Mouse (Mus musculus) layer of hippocampus, adult 9-11 months (tissue): ENCODE measurements around the gene Gm14403.
"Not testable (repeated sequence)": the region's sequence is repeated elsewhere in the genome, so short reads cannot be mapped to it uniquely, and the experiment has no call there.

Source experiments
- DNase-seq: peaks from one replicate; pipeline ENCODE4 v3.0.0; 2022

The Gm14403 gene

GRCm38 (mm10) chr2:177498067-177498466, at the start of gene Gm14403:
TSS of gene Gm14403 (plus strand) at chr2:177498215.
- DNase-seq = peak; percentile 74

GRCm38 (mm10) chr2:177464676-177465075, 33.3 kb upstream of the Gm14403 start, which contains the start of gene Zfp970:
TSS of gene Zfp970 (plus strand) at chr2:177464733.
- DNase-seq = peak; percentile 11

GRCm38 (mm10) chr2:177468222-177468621, 29.8 kb upstream of the Gm14403 start:
- not testable (repeated sequence) for DNase-seq

GRCm38 (mm10) chr2:177472261-177472660, 25.8 kb upstream of the Gm14403 start:
- DNase-seq = not testable (repeated sequence)

- not testable (repeated sequence) for DNase-seq
These were observed 16.0 kb upstream of the Gm14403 start for GRCm38 (mm10) chr2:177481971-177482370.

- not testable (repeated sequence) for DNase-seq
These were observed 14.6 kb upstream of the Gm14403 start for GRCm38 (mm10) chr2:177483238-177483948.

GRCm38 (mm10) chr2:177499182-177499581, 1.2 kb downstream of the Gm14403 start:
- not testable (repeated sequence) for DNase-seq

- DNase-seq = not testable (repeated sequence)
These were observed 7.2 kb downstream of the Gm14403 start for GRCm38 (mm10) chr2:177505211-177505719.

- DNase-seq = not testable (repeated sequence)
These were observed 13.4 kb downstream of the Gm14403 start for GRCm38 (mm10) chr2:177511381-177511780.

- DNase-seq = not testable (repeated sequence)
These were observed 14.0 kb downstream of the Gm14403 start for GRCm38 (mm10) chr2:177511972-177512371.

GRCm38 (mm10) chr2:177513991-177514479, 16.0 kb downstream of the Gm14403 start:
- DNase-seq = not testable (repeated sequence)

- not testable (repeated sequence) for DNase-seq
These were observed 19.7 kb downstream of the Gm14403 start for GRCm38 (mm10) chr2:177517746-177518145.

GRCm38 (mm10) chr2:177518354-177518753, 20.3 kb downstream of the Gm14403 start:
- not testable (repeated sequence) for DNase-seq

- DNase-seq = not testable (repeated sequence)
These were observed 20.9 kb downstream of the Gm14403 start for GRCm38 (mm10) chr2:177518960-177519359.

GRCm38 (mm10) chr2:177520035-177520434, 22.0 kb downstream of the Gm14403 start:
- no peak for DNase-seq

- no peak for DNase-seq
These were observed 25.0 kb downstream of the Gm14403 start for GRCm38 (mm10) chr2:177523061-177523460.

- DNase-seq = not testable (repeated sequence)
These were observed 25.7 kb downstream of the Gm14403 start for GRCm38 (mm10) chr2:177523674-177524073.

GRCm38 (mm10) chr2:177524171-177524570, 26.2 kb downstream of the Gm14403 start:
- DNase-seq = not testable (repeated sequence)

GRCm38 (mm10) chr2:177535876-177536275, 37.9 kb downstream of the Gm14403 start:
- no peak for DNase-seq

- not testable (repeated sequence) for DNase-seq
These were observed 39.1 kb downstream of the Gm14403 start for GRCm38 (mm10) chr2:177537141-177537540.

GRCm38 (mm10) chr2:177537717-177538116, 39.7 kb downstream of the Gm14403 start:
- not testable (repeated sequence) for DNase-seq

GRCm38 (mm10) chr2:177555261-177555660, 57.2 kb downstream of the Gm14403 start:
- DNase-seq = peak; percentile 5
